Mouse (Mus musculus) layer of hippocampus, adult 2 months (tissue): ENCODE results near the gene Pamr1. TPM values are rescaled to one million over a fixed set of nuclear protein-coding genes. Genes with fewer than 3 reads are reported as not detected.

Experiments used
- DNase-seq, 2 experiments: peaks; one replicate each; pipeline ENCODE4 v3.0.0; 2022; ENCODE audit warnings: low spot score in 2 of 2
- H3K27ac ChIP-seq: fragments of 200-600 bp; 2 replicates; pipeline ENCODE4 v1.8.1; 2022
- H3K4me3 ChIP-seq: fragments of 200-600 bp; 2 replicates; pipeline ENCODE4 v1.8.1; 2022; ENCODE audit warnings: mild to moderate bottlenecking
- CTCF ChIP-seq: fragments of 200-600 bp; conservative IDR thresholded peaks from 2 replicates; pipeline ENCODE4 v1.8.1; 2022; ENCODE audit warnings: antibody characterized with exemption, mild to moderate bottlenecking, moderate library complexity
- long read RNA-seq, 2 experiments: library from polyadenylated mRNA; stranded (forward); transcript quantifications; one replicate each; pipeline ENCODE4 v2.0.0; 2021; ENCODE audit warnings: borderline mapping rate in 2 of 2
- total RNA-seq, 2 experiments: library from RNA; stranded (reverse); gene quantifications; 2 replicates each; pipeline ENCODE4 v1.2.3; 2021

Pamr1 gene
- 1 to 10 TPM; 8.0 to 8.3 TPM for total RNA-seq
- long read RNA-seq, experiment 1, transcript Pamr1-201 (11 exons, 2,864 nt), result major isoform, 7 of 11 reads
- long read RNA-seq, experiment 1, partial matches to known transcripts, result 1 of 11 reads
- long read RNA-seq, experiment 1, other reads (novel, unspliced or antisense), result 3 of 11 reads
- long read RNA-seq, experiment 2, transcript Pamr1-201 (11 exons, 2,864 nt), result major isoform, 11 of 18 reads
- long read RNA-seq, experiment 2, partial matches to known transcripts, result 3 of 18 reads
- long read RNA-seq, experiment 2, other reads (novel, unspliced or antisense), result 4 of 18 reads

GRCm38 (mm10) chr2:102549611-102550266 is at the start of gene Pamr1:
TSS of gene Pamr1 (plus strand) at chr2:102550012.
- peak within 1 kb of the TSS; percentile 55 for H3K4me3 ChIP-seq
- DNase-seq, result no peak
- no peak within 1 kb of the TSS for H3K27ac ChIP-seq
- TF ChIP-seq CTCF, result no peak

GRCm38 (mm10) chr2:102507633-102508032 is 42.2 kb upstream of the Pamr1 start:
- H3K27ac ChIP-seq, result no peak overlapping the region
- no peak for DNase-seq
- H3K4me3 ChIP-seq, result no peak overlapping the region
- TF ChIP-seq CTCF, result no peak

GRCm38 (mm10) chr2:102508154-102508553 is 41.7 kb upstream of the Pamr1 start:
- H3K27ac ChIP-seq, result no peak overlapping the region
- no peak for DNase-seq
- no peak for TF ChIP-seq CTCF
- no peak overlapping the region for H3K4me3 ChIP-seq

DNA sequence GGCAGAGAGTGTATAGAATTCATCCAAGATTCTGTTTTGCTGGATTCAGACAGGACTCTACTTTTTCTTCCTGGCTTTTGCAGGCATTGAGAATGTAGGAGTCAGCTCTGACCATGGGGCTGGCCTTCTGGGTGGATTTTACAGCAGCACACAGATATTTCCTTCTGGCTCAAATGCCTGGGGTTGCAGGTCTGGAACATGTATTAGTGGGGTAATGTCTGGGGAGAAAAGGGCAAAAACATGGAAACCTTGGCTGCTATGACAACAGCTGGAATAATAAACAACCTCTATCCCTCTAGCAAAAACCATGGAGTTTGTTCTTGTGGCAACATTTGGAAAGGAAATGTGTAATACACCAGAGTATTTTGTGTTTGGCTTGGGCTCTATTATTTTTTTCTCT is 29.9 kb upstream of the Pamr1 start:
- no peak for TF ChIP-seq CTCF
- DNase-seq, result no peak
- Histone ChIP-seq H3K4me3 (no peak overlapping the region), H3K27ac (no peak overlapping the region)

DNA sequence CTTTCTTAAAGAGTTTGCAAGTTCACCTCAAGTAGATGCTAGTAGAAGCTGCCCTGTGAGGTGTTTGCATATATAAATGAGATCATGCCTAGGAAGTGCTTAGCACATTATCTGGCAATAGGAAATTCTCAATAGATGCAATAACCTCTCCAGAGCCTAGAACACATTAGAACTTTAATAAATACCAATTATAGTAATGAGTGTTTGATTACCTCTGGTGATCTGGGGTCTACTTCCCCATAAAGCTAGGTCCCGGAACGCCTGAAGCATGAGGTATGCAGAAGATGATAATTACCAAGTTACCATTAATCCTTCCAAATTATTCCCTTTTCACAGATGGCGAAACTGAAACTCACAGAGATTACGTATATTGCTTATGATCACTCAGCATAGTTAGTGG is 22.2 kb upstream of the Pamr1 start:
- TF ChIP-seq CTCF, result no peak
- Histone ChIP-seq H3K27ac (no peak overlapping the region), H3K4me3 (no peak overlapping the region)
- DNase-seq, result no peak

DNA sequence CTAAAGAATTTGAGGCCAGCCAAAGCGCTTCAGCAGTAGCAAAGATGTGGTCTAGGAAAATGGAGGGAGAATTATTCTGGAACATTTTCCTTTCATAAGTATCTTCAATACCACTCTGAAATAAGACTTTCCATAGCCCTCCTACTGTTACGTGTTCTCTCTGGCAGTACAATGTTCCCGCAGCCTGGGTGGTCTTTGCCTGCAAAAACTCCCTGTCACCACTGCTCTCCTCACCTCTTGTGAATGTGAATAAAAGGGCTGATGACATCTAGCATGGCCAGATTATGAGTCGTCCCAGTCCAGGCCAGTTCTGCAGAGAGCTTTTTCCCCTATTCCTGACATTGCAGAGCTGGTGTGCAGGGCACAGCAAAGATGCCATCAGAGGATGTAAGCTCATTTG is 16.4 kb upstream of the Pamr1 start:
- H3K4me3 ChIP-seq, result no peak overlapping the region
- H3K27ac ChIP-seq, result no peak overlapping the region
- no peak for DNase-seq
- TF ChIP-seq CTCF, result no peak

- no peak overlapping the region for H3K27ac ChIP-seq
- no peak for DNase-seq
- no peak for TF ChIP-seq CTCF
- no peak overlapping the region for H3K4me3 ChIP-seq
Observed at GRCm38 (mm10) chr2:102536766-102537165, 13.0 kb upstream of the Pamr1 start.

GRCm38 (mm10) chr2:102540438-102541230 is 9.2 kb upstream of the Pamr1 start:
- TF ChIP-seq CTCF, result no peak
- DNase-seq, result no peak
- no peak overlapping the region for H3K4me3 ChIP-seq
- no peak overlapping the region for H3K27ac ChIP-seq

- Histone ChIP-seq H3K27ac (no peak overlapping the region), H3K4me3 (no peak overlapping the region)
- TF ChIP-seq CTCF, result no peak
- DNase-seq, result peak; percentile 21 to 33
Observed at GRCm38 (mm10) chr2:102541404-102542125, 8.2 kb upstream of the Pamr1 start.

DNA sequence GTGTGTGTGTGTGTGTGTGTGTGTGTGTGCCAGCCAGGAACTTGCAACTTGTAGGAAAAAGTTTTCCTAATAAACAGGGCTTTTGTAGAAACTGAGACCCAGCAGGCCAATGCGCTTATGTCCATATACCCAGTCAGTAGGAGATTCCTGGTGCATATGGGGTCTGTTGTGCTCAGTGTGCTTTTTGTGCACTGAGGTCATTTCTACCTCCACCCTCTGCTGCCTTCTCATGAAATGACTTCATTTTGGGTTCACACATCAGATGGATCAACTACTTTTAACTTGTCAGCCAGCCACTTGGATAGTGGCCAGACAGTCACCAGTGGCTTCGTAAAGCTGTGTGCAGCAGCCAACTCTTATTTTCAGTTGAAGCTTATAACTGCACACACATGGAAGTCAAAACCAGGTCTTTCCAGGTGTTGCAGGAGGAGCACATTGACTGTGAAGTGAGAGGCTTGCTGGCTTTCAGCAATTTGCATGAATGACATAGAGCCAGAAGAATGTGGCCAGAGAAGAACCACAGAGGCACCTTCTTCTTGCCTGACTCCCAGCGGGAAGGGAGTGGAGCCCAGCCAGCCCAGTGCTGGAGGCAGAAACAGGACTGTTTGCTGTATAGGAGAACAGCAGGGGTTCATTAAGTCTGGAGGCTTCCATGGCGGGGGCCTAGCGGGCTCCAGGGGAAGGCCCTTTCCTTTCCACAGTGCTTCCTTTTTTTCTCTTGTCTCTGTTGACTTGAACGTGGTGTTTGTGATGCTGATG is 5.7 kb upstream of the Pamr1 start:
- TF ChIP-seq CTCF, result no peak

GRCm38 (mm10) chr2:102550910-102551582 is 1.2 kb downstream of the Pamr1 start:
- Histone ChIP-seq H3K27ac (no peak overlapping the region), H3K4me3 (peak overlapping the region; percentile 55; the same call in 1 of the 2 replicates)
- no peak for DNase-seq
- no peak for TF ChIP-seq CTCF

More for the DNA sequence above, 5.7 kb upstream of the Pamr1 start:
- no peak overlapping the region for H3K4me3 ChIP-seq
- no peak for DNase-seq
- no peak overlapping the region for H3K27ac ChIP-seq
